22 mouse cellular contexts compared by ENCODE assay signal in genomic region chr2:79653809-79654164, GRCm38 (mm10). TPM values are rescaled to one million over a fixed set of nuclear protein-coding genes. Genes with fewer than 3 reads are reported as not detected.
A peak's percentile ranks its signal among the peaks of the same experiment; 100 is the strongest.
DNase-seq lines count a peak whose midpoint lies in the region; ATAC-seq and TF ChIP-seq lines count a peak whose summit lies in the region.
"Had no signal": no experiment of that assay in that cellular context is flagged by ENCODE, and none has a peak within 500 bp of the region (broad histone marks: within the 10 kb centered on the region; RNA-seq: fewer than 3 reads in every experiment).

No protein-coding gene starts in this region.

- DNase-seq in forebrain, postnatal 0 days = no peak
- peak; percentile 23 for DNase-seq in limb, embryonic 14.5 days (ENCODE audit: low spot score)
- no peak for DNase-seq in limb, embryonic 10.5 days (ENCODE audit: low spot score)
- peak; percentile 65 for DNase-seq in midbrain, embryonic 11.5 days (ENCODE audit: low spot score, missing footprints)
- DNase-seq in stomach, postnatal 0 days (ENCODE audit: low spot score) = no peak
- no peak for DNase-seq in adrenal gland, adult 18-20 months (ENCODE audit: low spot score in 2 of 2)
- DNase-seq: adrenal gland, postnatal 36 days; cerebellum, adult 2 months; cerebellum, postnatal 36 days; kidney, adult 9 months; lung, postnatal 36 days had no signal

- ATAC-seq in forebrain, postnatal 0 days = peak; percentile 45
- no peak for ATAC-seq in forebrain, embryonic 15.5 days (replicated peaks)
- ATAC-seq in limb, embryonic 14.5 days (ENCODE audit: low FRiP score, low read depth) = peak; percentile 72
- no peak for ATAC-seq in midbrain, embryonic 11.5 days (ENCODE audit: low FRiP score)
- no peak for ATAC-seq in midbrain, embryonic 13.5 days
- peak; percentile 56; the same call in 1 of the 2 replicates for ATAC-seq in stomach, postnatal 0 days (ENCODE audit: low FRiP score, low TSS enrichment)

- no peak for TF ChIP-seq EP300 in stomach, postnatal 0 days (optimal IDR thresholded peaks at IDR 0.05)

- no peak overlapping the region for H3K4me2 ChIP-seq in forebrain, postnatal 0 days (ENCODE audit: low read depth)
- no peak overlapping the region for H3K4me2 ChIP-seq in forebrain, embryonic 15.5 days (replicated peaks)
- H3K4me2 ChIP-seq in limb, embryonic 14.5 days (replicated peaks; ENCODE audit: low read depth, low read length, severe bottlenecking) = no peak overlapping the region
- H3K4me2 ChIP-seq in midbrain, embryonic 11.5 days = no peak overlapping the region
- no peak overlapping the region for H3K4me2 ChIP-seq in midbrain, embryonic 13.5 days (replicated peaks)
- no peak overlapping the region for H3K4me2 ChIP-seq in stomach, postnatal 0 days (replicated peaks; ENCODE audit: low read depth)
- H3K4me2 ChIP-seq: forebrain, embryonic 12.5 days; limb, embryonic 15.5 days had no signal

- no peak overlapping the region for H3K9ac ChIP-seq in forebrain, postnatal 0 days
- H3K9ac ChIP-seq in forebrain, embryonic 15.5 days (replicated peaks) = no peak overlapping the region
- H3K9ac ChIP-seq in limb, embryonic 14.5 days (ENCODE audit: low read depth, low read length, severe bottlenecking) = no peak overlapping the region
- H3K9ac ChIP-seq in midbrain, embryonic 11.5 days (ENCODE audit: low read length) = no peak overlapping the region
- no peak overlapping the region for H3K9ac ChIP-seq in midbrain, embryonic 13.5 days (replicated peaks)
- H3K9ac ChIP-seq in stomach, postnatal 0 days (ENCODE audit: low read length) = no peak overlapping the region
- H3K9ac ChIP-seq: forebrain, embryonic 12.5 days; limb, embryonic 15.5 days had no signal

- no peak overlapping the region for H3K27ac ChIP-seq in forebrain, postnatal 0 days (ENCODE audit: low read depth, low read length)
- H3K27ac ChIP-seq in forebrain, embryonic 15.5 days (replicated peaks) = no peak overlapping the region
- no peak overlapping the region for H3K27ac ChIP-seq in limb, embryonic 14.5 days (replicated peaks; ENCODE audit: low read depth, low read length)
- H3K27ac ChIP-seq in limb, embryonic 10.5 days = no peak overlapping the region
- H3K27ac ChIP-seq in midbrain, embryonic 11.5 days (ENCODE audit: low read depth, low read length) = no peak overlapping the region
- H3K27ac ChIP-seq in midbrain, embryonic 13.5 days = no peak overlapping the region
- no peak overlapping the region for H3K27ac ChIP-seq in stomach, postnatal 0 days (replicated peaks)
- H3K27ac ChIP-seq: forebrain, embryonic 12.5 days; limb, embryonic 15.5 days; midbrain, embryonic 10.5 days had no signal

- no peaks in the 10 kb centered on the region for H3K4me1 ChIP-seq in forebrain, postnatal 0 days (ENCODE audit: insufficient read depth)
- H3K4me1 ChIP-seq in forebrain, embryonic 15.5 days = no peaks in the 10 kb centered on the region
- H3K4me1 ChIP-seq in limb, embryonic 14.5 days (ENCODE audit: control insufficient read depth, insufficient read depth, low read length) = no peaks in the 10 kb centered on the region
- no peaks in the 10 kb centered on the region for H3K4me1 ChIP-seq in limb, embryonic 10.5 days
- no peaks in the 10 kb centered on the region for H3K4me1 ChIP-seq in midbrain, embryonic 11.5 days (ENCODE audit: control insufficient read depth, insufficient read depth, low read length)
- H3K4me1 ChIP-seq in midbrain, embryonic 13.5 days (replicated peaks) = no peaks in the 10 kb centered on the region
- H3K4me1 ChIP-seq in stomach, postnatal 0 days (replicated peaks; ENCODE audit: control insufficient read depth, insufficient read depth) = no peaks in the 10 kb centered on the region
- H3K4me1 ChIP-seq: forebrain, embryonic 12.5 days; limb, embryonic 15.5 days; midbrain, embryonic 10.5 days had no signal

- H3K9me3 ChIP-seq in forebrain, postnatal 0 days (ENCODE audit: low read length) = no peaks in the 10 kb centered on the region
- H3K9me3 ChIP-seq in forebrain, embryonic 15.5 days = no peaks in the 10 kb centered on the region
- no peaks in the 10 kb centered on the region for H3K9me3 ChIP-seq in limb, embryonic 14.5 days (ENCODE audit: control insufficient read depth, low read length)
- no peaks in the 10 kb centered on the region for H3K9me3 ChIP-seq in limb, embryonic 10.5 days (replicated peaks)
- no peaks in the 10 kb centered on the region for H3K9me3 ChIP-seq in midbrain, embryonic 11.5 days (ENCODE audit: control insufficient read depth, low read length)
- no peaks in the 10 kb centered on the region for H3K9me3 ChIP-seq in midbrain, embryonic 13.5 days
- no peaks in the 10 kb centered on the region for H3K9me3 ChIP-seq in stomach, postnatal 0 days (ENCODE audit: control insufficient read depth, low read length)
- H3K9me3 ChIP-seq: forebrain, embryonic 12.5 days; G1E; limb, embryonic 15.5 days; midbrain, embryonic 10.5 days had no signal

- peaks cover 18% of the 10 kb centered on the region for H3K36me3 ChIP-seq in forebrain, postnatal 0 days (ENCODE audit: insufficient read depth)
- H3K36me3 ChIP-seq in forebrain, embryonic 15.5 days = no peaks in the 10 kb centered on the region; the same call in none of the 2 replicates
- peaks cover 38% of the 10 kb centered on the region for H3K36me3 ChIP-seq in limb, embryonic 14.5 days (ENCODE audit: control insufficient read depth, insufficient read depth, low read length)
- peaks cover 19% of the 10 kb centered on the region for H3K36me3 ChIP-seq in limb, embryonic 10.5 days
- H3K36me3 ChIP-seq in midbrain, embryonic 11.5 days (ENCODE audit: control insufficient read depth, insufficient read depth, low read length) = 0 out of 2 replicates have a peak, but pooled peaks cover 2% of the 10 kb centered on the region
- peaks cover 18% of the 10 kb centered on the region for H3K36me3 ChIP-seq in midbrain, embryonic 13.5 days
- peaks cover 19% of the 10 kb centered on the region for H3K36me3 ChIP-seq in stomach, postnatal 0 days (ENCODE audit: control insufficient read depth, insufficient read depth, low read length)

- no peak for TF ChIP-seq CTCF in forebrain, postnatal 0 days (IDR thresholded peaks at IDR 0.05; ENCODE audit: low read depth)
- no peak for TF ChIP-seq CTCF in stomach, postnatal 0 days (IDR thresholded peaks at IDR 0.05; ENCODE audit: low read depth)

- WGBS in forebrain, postnatal 0 days = 70% methylated on average over 2 of the region's 2 CpGs
- 84% methylated on average over 2 of the region's 2 CpGs for WGBS in forebrain, embryonic 15.5 days
- 78% methylated on average over 2 of the region's 2 CpGs for whole genome bisulfite sequencing in limb, embryonic 14.5 days
- WGBS in limb, embryonic 10.5 days = 83% methylated on average over 2 of the region's 2 CpGs
- 87% methylated on average over 2 of the region's 2 CpGs for WGBS in midbrain, embryonic 11.5 days
- WGBS in midbrain, embryonic 13.5 days = 86% methylated on average over 2 of the region's 2 CpGs
- 64% methylated on average over 2 of the region's 2 CpGs for WGBS in stomach, postnatal 0 days

- TF ChIP-seq POLR2A in limb, embryonic 14.5 days (IDR thresholded peaks at IDR 0.05; ENCODE audit: borderline replicate concordance, extremely low read depth, insufficient read depth, insufficient read length) = no peak

- H3K27me3 ChIP-seq in forebrain, postnatal 0 days (ENCODE audit: insufficient read depth, low read length) = no peaks in the 10 kb centered on the region
- H3K27me3 ChIP-seq in forebrain, embryonic 15.5 days = no peaks in the 10 kb centered on the region
- H3K27me3 ChIP-seq in limb, embryonic 14.5 days (ENCODE audit: control insufficient read depth, insufficient read depth, low read length) = no peaks in the 10 kb centered on the region
- no peaks in the 10 kb centered on the region for H3K27me3 ChIP-seq in limb, embryonic 10.5 days (ENCODE audit: low read depth, poor library complexity, severe bottlenecking)
- no peaks in the 10 kb centered on the region for H3K27me3 ChIP-seq in midbrain, embryonic 11.5 days (ENCODE audit: control insufficient read depth, insufficient read depth, low read length)
- H3K27me3 ChIP-seq in midbrain, embryonic 13.5 days = no peaks in the 10 kb centered on the region
- no peaks in the 10 kb centered on the region for H3K27me3 ChIP-seq in stomach, postnatal 0 days (ENCODE audit: control insufficient read depth, insufficient read depth, low read length)
- H3K27me3 ChIP-seq: forebrain, embryonic 12.5 days; limb, embryonic 15.5 days had no signal

- no peak overlapping the region for H3K4me3 ChIP-seq in forebrain, postnatal 0 days (ENCODE audit: low read depth, low read length)
- H3K4me3 ChIP-seq in forebrain, embryonic 15.5 days = no peak overlapping the region
- H3K4me3 ChIP-seq in limb, embryonic 14.5 days (replicated peaks; ENCODE audit: low read length) = no peak overlapping the region
- H3K4me3 ChIP-seq in limb, embryonic 10.5 days = no peak overlapping the region
- H3K4me3 ChIP-seq in midbrain, embryonic 11.5 days (ENCODE audit: low read depth, low read length) = no peak overlapping the region
- H3K4me3 ChIP-seq in midbrain, embryonic 13.5 days (replicated peaks) = no peak overlapping the region
- H3K4me3 ChIP-seq in stomach, postnatal 0 days (ENCODE audit: low read depth, low read length) = no peak overlapping the region
- H3K4me3 ChIP-seq: forebrain, embryonic 12.5 days; limb, embryonic 15.5 days; midbrain, embryonic 10.5 days had no signal

RNA-seq across cellular contexts. Expression of gene Itprid2, which starts 18.6 kb away (rescaled TPM):
- total RNA-seq in forebrain, postnatal 0 days (2014; rRNA removed) = 7.2 and 9.7 TPM in 2 replicates
- 3.0 and 3.7 TPM in 2 replicates for polyA plus RNA-seq in forebrain, postnatal 0 days (2015; fragmentation: Nextera tagmentation; extraction: Ambion mirVana)
- 4.5 and 4.7 TPM in 2 replicates for polyA plus RNA-seq in forebrain, embryonic 15.5 days (2015; fragmentation: Nextera tagmentation; extraction: Ambion mirVana)
- 9.0 and 9.3 TPM in 2 replicates for polyA plus RNA-seq in limb, embryonic 14.5 days (2012; rRNA removed)
- polyA plus RNA-seq in limb, embryonic 14.5 days (2014; fragmentation: Nextera tagmentation; extraction: Ambion mirVana) = 14.8 and 17.0 TPM in 2 replicates
- 4.4 and 5.6 TPM in 2 replicates for polyA plus RNA-seq in limb, embryonic 10.5 days (2016; fragmentation: Nextera tagmentation; extraction: Ambion mirVana)
- polyA plus RNA-seq in midbrain, embryonic 11.5 days (2014; fragmentation: Nextera tagmentation; extraction: Ambion mirVana) = 5.8 and 6.1 TPM in 2 replicates
- polyA plus RNA-seq in midbrain, embryonic 13.5 days (2015; fragmentation: Nextera tagmentation; extraction: Ambion mirVana) = 2.9 and 3.5 TPM in 2 replicates
- 23.3 and 25.2 TPM in 2 replicates for polyA plus RNA-seq in stomach, postnatal 0 days (2015; fragmentation: Nextera tagmentation; extraction: Ambion mirVana)
- total RNA-seq in adrenal gland, adult 18-20 months (2021) = 10 to 100 TPM; 54.3 to 73.9 TPM

RNA-seq across cellular contexts. Expression of gene Ppp1r1c, which starts 53.8 kb away (rescaled TPM):
- 1.4 TPM in 1 of 2 replicates, not detected in the other for total RNA-seq in forebrain, postnatal 0 days (2014; rRNA removed)
- 0.19 and 0.33 TPM in 2 replicates for polyA plus RNA-seq in forebrain, postnatal 0 days (2015; fragmentation: Nextera tagmentation; extraction: Ambion mirVana)
- polyA plus RNA-seq in forebrain, embryonic 15.5 days (2015; fragmentation: Nextera tagmentation; extraction: Ambion mirVana) = 0.18 and 0.42 TPM in 2 replicates
- polyA plus RNA-seq in limb, embryonic 14.5 days (2012; rRNA removed) = 0.08 and 0.10 TPM in 2 replicates
- 0.12 TPM in 1 of 2 replicates, not detected in the other for polyA plus RNA-seq in limb, embryonic 14.5 days (2014; fragmentation: Nextera tagmentation; extraction: Ambion mirVana)
- polyA plus RNA-seq in limb, embryonic 10.5 days (2016; fragmentation: Nextera tagmentation; extraction: Ambion mirVana) = not detected in 2 replicates
- polyA plus RNA-seq in midbrain, embryonic 11.5 days (2014; fragmentation: Nextera tagmentation; extraction: Ambion mirVana) = 1.4 and 2.1 TPM in 2 replicates
- polyA plus RNA-seq in midbrain, embryonic 13.5 days (2015; fragmentation: Nextera tagmentation; extraction: Ambion mirVana) = 2.7 and 3.2 TPM in 2 replicates
- 0.04 TPM in 1 of 2 replicates, not detected in the other for polyA plus RNA-seq in stomach, postnatal 0 days (2015; fragmentation: Nextera tagmentation; extraction: Ambion mirVana)
- not detected for total RNA-seq in adrenal gland, adult 18-20 months (2021)
- total RNA-seq: adrenal gland, postnatal 36 days; hematopoietic stem cell, adult 5-6 weeks had no signal
- polyA plus RNA-seq: G1E; heart, embryonic 16.5 days; stomach, embryonic 16.5 days; thymus, postnatal 0 days; urinary bladder, adult 2 months had no signal

Comparison
In these comparisons a context has a peak if more than half of its experiments do, and no peak if none do; other contexts are left out.
1. ATAC-seq: peak in forebrain, postnatal 0 days (single experiment), limb, embryonic 14.5 days (single experiment) and stomach, postnatal 0 days (single experiment); none in forebrain, embryonic 15.5 days (single experiment), midbrain, embryonic 11.5 days (single experiment) and midbrain, embryonic 13.5 days (single experiment).
2. DNase-seq: peak in limb, embryonic 14.5 days (single experiment) and midbrain, embryonic 11.5 days (single experiment); none in forebrain, postnatal 0 days (single experiment), limb, embryonic 10.5 days (single experiment), stomach, postnatal 0 days (single experiment) and adrenal gland, adult 18-20 months (0 of 2).